In the genomic region with DNA sequence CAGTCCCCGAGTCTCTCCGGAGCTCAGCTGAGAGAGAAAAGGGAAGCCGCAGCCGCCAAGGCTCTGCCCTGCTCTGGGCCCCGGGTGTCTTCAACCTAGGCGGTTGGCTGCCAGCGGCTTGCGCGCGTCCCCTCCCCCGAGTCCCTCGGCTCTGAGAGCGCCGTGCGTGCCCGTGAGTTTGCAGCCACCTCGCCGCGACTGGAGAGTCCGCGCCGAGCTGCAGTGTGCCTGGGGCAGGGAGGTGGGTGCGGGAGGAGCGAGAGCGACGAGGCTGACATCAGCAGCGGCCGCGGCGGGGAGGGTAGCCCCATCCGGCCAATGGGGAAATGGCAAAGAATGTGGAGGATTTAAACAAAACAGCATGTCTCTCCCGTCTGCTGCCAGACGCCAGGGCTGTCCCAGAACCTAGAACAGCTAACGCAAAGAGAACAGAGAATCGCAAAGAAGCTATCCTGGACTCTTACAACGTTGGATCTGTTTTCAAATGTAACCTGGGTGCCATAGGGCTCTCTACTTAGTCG, we compare ENCODE assay signal across 8 mouse cellular contexts. TPM values are rescaled to one million over a fixed set of nuclear protein-coding genes. Genes with fewer than 3 reads are reported as not detected.
DNase-seq lines count a peak whose midpoint lies in the region; ATAC-seq and TF ChIP-seq lines count a peak whose summit lies in the region.

Gene Pitpnc1, minus strand, starts transcription at position 179 of the 521 bp plus-strand sequence.

- WGBS in forebrain, embryonic 11.5 days: under 1% methylated on average over 37 of the region's 37 CpGs
- WGBS in heart, embryonic 16.5 days: under 1% methylated on average over 37 of the region's 37 CpGs
- WGBS in liver, embryonic 15.5 days (ENCODE audit: insufficient replicate concordance): under 1% methylated on average over 37 of the region's 37 CpGs
- 0% methylated on average over 37 of the region's 37 CpGs for WGBS in neural tube, embryonic 11.5 days
- 0% methylated on average over 37 of the region's 37 CpGs for WGBS in stomach, postnatal 0 days

- peak; percentile 86 for DNase-seq in CD8-positive naive resting alpha-beta T cell, adult 2 months (ENCODE audit: low read depth in 2 of 2, low spot score in 2 of 2)
- peak; percentile 85 for DNase-seq in c-Kit-positive CD71-positive TER-119-negative erythroid progenitor cells, embryonic 14.5 days (ENCODE audit: low read depth)
- DNase-seq in forebrain, embryonic 11.5 days (ENCODE audit: low spot score): peak; percentile 94
- DNase-seq in kidney, postnatal 36 days: peak; percentile 90 to 93
- DNase-seq in neural tube, embryonic 11.5 days (ENCODE audit: low spot score): peak; percentile 91
- peak; percentile 83 for DNase-seq in stomach, postnatal 0 days (ENCODE audit: low spot score)

- peak within 1 kb of the TSS; percentile 74 for H3K4me2 ChIP-seq in forebrain, embryonic 11.5 days (ENCODE audit: low read depth, low read length, severe bottlenecking)
- peak within 1 kb of the TSS; percentile 70 for H3K4me2 ChIP-seq in heart, embryonic 16.5 days (ENCODE audit: low read depth, low read length)
- peak within 1 kb of the TSS; percentile 96 for H3K4me2 ChIP-seq in liver, embryonic 15.5 days
- H3K4me2 ChIP-seq in neural tube, embryonic 11.5 days (ENCODE audit: low read depth): peak within 1 kb of the TSS; percentile 93
- H3K4me2 ChIP-seq in stomach, postnatal 0 days (replicated peaks; ENCODE audit: low read depth): peak within 1 kb of the TSS; percentile 99

- peaks cover 2% of the 10 kb centered on the region; the same call in 1 of the 2 replicates for H3K4me1 ChIP-seq in forebrain, embryonic 11.5 days (replicated peaks; ENCODE audit: control insufficient read depth, insufficient read depth, low read length)
- peaks cover 18% of the 10 kb centered on the region for H3K4me1 ChIP-seq in heart, embryonic 16.5 days (ENCODE audit: control insufficient read depth, insufficient read depth, low read length)
- peaks cover 57% of the 10 kb centered on the region for H3K4me1 ChIP-seq in liver, embryonic 15.5 days (replicated peaks)
- H3K4me1 ChIP-seq in neural tube, embryonic 11.5 days (ENCODE audit: control insufficient read depth, insufficient read depth, low read length): peaks cover 6% of the 10 kb centered on the region; the same call in 1 of the 2 replicates
- no peaks in the 10 kb centered on the region for H3K4me1 ChIP-seq in stomach, postnatal 0 days (replicated peaks; ENCODE audit: control insufficient read depth, insufficient read depth)

- H3K9ac ChIP-seq in forebrain, embryonic 11.5 days (ENCODE audit: low read length): peak within 1 kb of the TSS; percentile 92
- H3K9ac ChIP-seq in heart, embryonic 16.5 days (ENCODE audit: low read length): peak within 1 kb of the TSS; percentile 92
- H3K9ac ChIP-seq in liver, embryonic 15.5 days: peak within 1 kb of the TSS; percentile 89
- H3K9ac ChIP-seq in neural tube, embryonic 11.5 days (ENCODE audit: low read length): peak within 1 kb of the TSS; percentile 80
- H3K9ac ChIP-seq in stomach, postnatal 0 days (ENCODE audit: low read length): peak within 1 kb of the TSS; percentile 78

- H3K27me3 ChIP-seq in forebrain, embryonic 11.5 days (ENCODE audit: control insufficient read depth, insufficient read depth, low read length): no peaks in the 10 kb centered on the region
- H3K27me3 ChIP-seq in heart, embryonic 16.5 days (ENCODE audit: control insufficient read depth, insufficient read depth, low read length): no peaks in the 10 kb centered on the region
- H3K27me3 ChIP-seq in liver, embryonic 15.5 days: no peaks in the 10 kb centered on the region
- no peaks in the 10 kb centered on the region for H3K27me3 ChIP-seq in neural tube, embryonic 11.5 days (ENCODE audit: control insufficient read depth, insufficient read depth, low read length)
- H3K27me3 ChIP-seq in stomach, postnatal 0 days (ENCODE audit: control insufficient read depth, insufficient read depth, low read length): no peaks in the 10 kb centered on the region

- H3K27ac ChIP-seq in forebrain, embryonic 11.5 days (ENCODE audit: low read depth, low read length): peak within 1 kb of the TSS; percentile 89
- peak within 1 kb of the TSS; percentile 95 for H3K27ac ChIP-seq in heart, embryonic 16.5 days (ENCODE audit: low read length)
- peak within 1 kb of the TSS; percentile 96 for H3K27ac ChIP-seq in liver, embryonic 15.5 days (replicated peaks)
- H3K27ac ChIP-seq in neural tube, embryonic 11.5 days (ENCODE audit: low read depth, low read length): peak within 1 kb of the TSS; percentile 77
- peak within 1 kb of the TSS; percentile 82 for H3K27ac ChIP-seq in stomach, postnatal 0 days (replicated peaks)

- H3K36me3 ChIP-seq in forebrain, embryonic 11.5 days (ENCODE audit: control insufficient read depth, insufficient read depth, low read length): no peaks in the 10 kb centered on the region
- H3K36me3 ChIP-seq in heart, embryonic 16.5 days (ENCODE audit: control insufficient read depth, insufficient read depth): no peaks in the 10 kb centered on the region
- H3K36me3 ChIP-seq in liver, embryonic 15.5 days (replicated peaks): no peaks in the 10 kb centered on the region
- no peaks in the 10 kb centered on the region for H3K36me3 ChIP-seq in neural tube, embryonic 11.5 days (ENCODE audit: control insufficient read depth, insufficient read depth, low read length)
- no peaks in the 10 kb centered on the region for H3K36me3 ChIP-seq in stomach, postnatal 0 days (ENCODE audit: control insufficient read depth, insufficient read depth, low read length)

- H3K4me3 ChIP-seq in forebrain, embryonic 11.5 days (ENCODE audit: low read depth, low read length): peak within 1 kb of the TSS; percentile 86
- H3K4me3 ChIP-seq in heart, embryonic 16.5 days (ENCODE audit: low read length): peak within 1 kb of the TSS; percentile 72
- peak within 1 kb of the TSS; percentile 89 for H3K4me3 ChIP-seq in liver, embryonic 15.5 days (replicated peaks)
- peak within 1 kb of the TSS; percentile 87 for H3K4me3 ChIP-seq in neural tube, embryonic 11.5 days (ENCODE audit: low read depth, low read length)
- H3K4me3 ChIP-seq in stomach, postnatal 0 days (ENCODE audit: low read depth, low read length): peak within 1 kb of the TSS; percentile 77

- H3K9me3 ChIP-seq in forebrain, embryonic 11.5 days (ENCODE audit: control insufficient read depth, low read length): no peaks in the 10 kb centered on the region
- H3K9me3 ChIP-seq in heart, embryonic 16.5 days (replicated peaks; ENCODE audit: control insufficient read depth, low read length): no peaks in the 10 kb centered on the region
- no peaks in the 10 kb centered on the region for H3K9me3 ChIP-seq in liver, embryonic 15.5 days (replicated peaks)
- H3K9me3 ChIP-seq in neural tube, embryonic 11.5 days (ENCODE audit: control insufficient read depth, low read length): no peaks in the 10 kb centered on the region
- H3K9me3 ChIP-seq in stomach, postnatal 0 days (ENCODE audit: control insufficient read depth, low read length): no peaks in the 10 kb centered on the region

- TF ChIP-seq EP300 in stomach, postnatal 0 days (optimal IDR thresholded peaks at IDR 0.05): no peak

- peak; percentile 25; the same call in 1 of the 2 replicates for TF ChIP-seq CTCF in stomach, postnatal 0 days (IDR thresholded peaks at IDR 0.05; ENCODE audit: low read depth)

- ATAC-seq in forebrain, embryonic 11.5 days (replicated peaks; ENCODE audit: low FRiP score): peak; percentile 89
- ATAC-seq in heart, embryonic 16.5 days (replicated peaks; ENCODE audit: extremely low read depth, insufficient read depth, low FRiP score): peak; percentile 79
- peak; percentile 80 for ATAC-seq in liver, embryonic 15.5 days (ENCODE audit: insufficient read depth)
- ATAC-seq in neural tube, embryonic 11.5 days (ENCODE audit: insufficient read depth, low FRiP score, low TSS enrichment): peak; percentile 81
- ATAC-seq in stomach, postnatal 0 days (ENCODE audit: low FRiP score, low TSS enrichment): peak; percentile 71

RNA-seq across cellular contexts. Expression of gene Pitpnc1, which starts in this region (rescaled TPM):
- 34.2 and 35.7 TPM in 2 replicates for polyA plus RNA-seq in forebrain, embryonic 11.5 days (2014; fragmentation: Nextera tagmentation; extraction: Ambion mirVana)
- 19.1 and 20.8 TPM in 2 replicates for polyA plus RNA-seq in heart, embryonic 16.5 days (2015; fragmentation: Nextera tagmentation; extraction: Ambion mirVana)
- polyA plus RNA-seq in liver, embryonic 15.5 days (2015; fragmentation: Nextera tagmentation; extraction: Ambion mirVana): 7.0 and 7.3 TPM in 2 replicates
- polyA plus RNA-seq in neural tube, embryonic 11.5 days (2014; fragmentation: Nextera tagmentation; extraction: Ambion mirVana): 35.0 and 38.1 TPM in 2 replicates
- 5.0 and 5.1 TPM in 2 replicates for polyA plus RNA-seq in stomach, postnatal 0 days (2015; fragmentation: Nextera tagmentation; extraction: Ambion mirVana)

Comparison
In these comparisons a context has a peak if more than half of its experiments do, and no peak if none do; other contexts are left out.
1. Peak in every context shown above with its lines: DNase-seq, ATAC-seq, H3K4me3 ChIP-seq and H3K27ac ChIP-seq.